Mouse (Mus musculus) kidney, embryonic 15.5 days (tissue): ENCODE data around the gene Gas7. TPM values are rescaled to one million over a fixed set of nuclear protein-coding genes. Genes with fewer than 3 reads are reported as not detected.

Source experiments
- ATAC-seq: fragments of 200-750 bp; cut with Nextera tagmentation; replicated peaks from 2 replicates; pipeline ENCODE4 v1.8.0; 2017; ENCODE audit warnings: moderate TSS enrichment; ENCODE audit not compliant: low FRiP score
- H3K27ac ChIP-seq: fragments of 300-500 bp; sonication (generic); 2 replicates; pipeline ENCODE4 v1.5.1; 2015; ENCODE audit warnings: mild to moderate bottlenecking, inconsistent platforms
- H3K27me3 ChIP-seq: fragments of 300-500 bp; sonication (generic); 2 replicates; pipeline ENCODE4 v1.6.1; 2015; ENCODE audit warnings: inconsistent platforms
- H3K36me3 ChIP-seq: fragments of 300-500 bp; sonication (generic); 2 replicates; pipeline ENCODE4 v1.6.1; 2015; ENCODE audit warnings: inconsistent platforms
- H3K4me1 ChIP-seq: fragments of 300-500 bp; sonication (generic); 2 replicates; pipeline ENCODE4 v1.6.1; 2015; ENCODE audit warnings: inconsistent platforms
- H3K4me2 ChIP-seq: fragments of 300-500 bp; sonication (generic); 2 replicates; pipeline ENCODE4 v1.6.1; 2015; ENCODE audit warnings: moderate library complexity, mild to moderate bottlenecking, inconsistent platforms
- H3K4me3 ChIP-seq: fragments of 300-500 bp; sonication (generic); replicated peaks from 2 replicates; pipeline ENCODE4 v1.5.1; 2015; ENCODE audit warnings: mild to moderate bottlenecking, inconsistent platforms
- H3K9ac ChIP-seq: fragments of 300-500 bp; sonication (generic); 2 replicates; pipeline ENCODE4 v1.6.1; 2015; ENCODE audit warnings: mild to moderate bottlenecking, inconsistent platforms
- H3K9me3 ChIP-seq: fragments of 300-500 bp; sonication (generic); replicated peaks from 2 replicates; pipeline ENCODE4 v1.6.1; 2016; ENCODE audit warnings: inconsistent platforms
- WGBS: fragments of 180-500 bp; shearing (Covaris S2); methylation state at CpG from one replicate; pipeline ENCODE4 v1.1.7; 2015; ENCODE audit warnings: mixed read lengths; 5-methylcytosine and 5-hydroxymethylcytosine counted together
- polyA plus RNA-seq: library from polyadenylated mRNA; unstranded; fragments of >200 nt; fragmentation: Nextera tagmentation; extraction: Ambion mirVana; gene quantifications from 2 replicates; pipeline ENCODE4 v1.2.1, GENCODE M21; 2015

Gene Gas7
- polyA plus RNA-seq, 1 experiment from 2014 or later: 12.9 TPM

- ATAC-seq: 0 out of 2 replicates have a peak, but pooled peaks have one; percentile 29
- H3K9me3 ChIP-seq: no peaks in the 10 kb centered on the region
- H3K4me2 ChIP-seq: no peak overlapping the region
- H3K36me3 ChIP-seq: no peaks in the 10 kb centered on the region
- no peak overlapping the region for H3K9ac ChIP-seq
- no peaks in the 10 kb centered on the region for H3K27me3 ChIP-seq
- H3K27ac ChIP-seq: peak overlapping the region; percentile 72
- 22% methylated on average over 11 of the region's 11 CpGs for WGBS
- H3K4me3 ChIP-seq: no peak overlapping the region
- peaks cover 32% of the 10 kb centered on the region for H3K4me1 ChIP-seq
Observed at GRCm38 (mm10) chr11:67544656-67545432, 89.6 kb downstream of the Gas7 start.

GRCm38 (mm10) chr11:67546582-67546981 lies 91.3 kb downstream of the Gas7 start:
- H3K9ac ChIP-seq: no peak overlapping the region
- no peak overlapping the region for H3K4me2 ChIP-seq
- H3K27me3 ChIP-seq: no peaks in the 10 kb centered on the region
- H3K9me3 ChIP-seq: no peaks in the 10 kb centered on the region
- no peaks in the 10 kb centered on the region for H3K36me3 ChIP-seq
- H3K27ac ChIP-seq: peak overlapping the region; percentile 75
- peaks cover 38% of the 10 kb centered on the region for H3K4me1 ChIP-seq
- no peak overlapping the region for H3K4me3 ChIP-seq
- WGBS: 12% methylated on average over 5 of the region's 5 CpGs
- ATAC-seq: peak; percentile 31; the same call in 1 of the 2 replicates

GRCm38 (mm10) chr11:67549306-67549705 lies 94.1 kb downstream of the Gas7 start:
- WGBS: 89% methylated on average over 4 of the region's 4 CpGs
- Histone ChIP-seq H3K9ac (no peak overlapping the region), H3K27me3 (no peaks in the 10 kb centered on the region), H3K27ac (no peak overlapping the region), H3K36me3 (no peaks in the 10 kb centered on the region), H3K4me1 (peaks cover 37% of the 10 kb centered on the region), H3K4me2 (no peak overlapping the region), H3K4me3 (no peak overlapping the region), H3K9me3 (no peaks in the 10 kb centered on the region)
- 0 out of 2 replicates have a peak, but pooled peaks have one; percentile 33 for ATAC-seq

- H3K4me3 ChIP-seq: no peak overlapping the region
- H3K4me2 ChIP-seq: no peak overlapping the region
- no peak overlapping the region for H3K27ac ChIP-seq
- no peak overlapping the region for H3K9ac ChIP-seq
- peaks cover 31% of the 10 kb centered on the region for H3K4me1 ChIP-seq
- H3K9me3 ChIP-seq: no peaks in the 10 kb centered on the region
- WGBS: 51% methylated on average over 13 of the region's 13 CpGs
- no peaks in the 10 kb centered on the region for H3K27me3 ChIP-seq
- H3K36me3 ChIP-seq: no peaks in the 10 kb centered on the region
- ATAC-seq: 0 out of 2 replicates have a peak, but pooled peaks have one; percentile 43
Observed at GRCm38 (mm10) chr11:67549762-67550488, 94.7 kb downstream of the Gas7 start.

- no peak overlapping the region for H3K9ac ChIP-seq
- ATAC-seq: no peak
- H3K4me2 ChIP-seq: no peak overlapping the region
- no peaks in the 10 kb centered on the region for H3K9me3 ChIP-seq
- H3K27ac ChIP-seq: no peak overlapping the region
- 92% methylated on average over 8 of the region's 8 CpGs for WGBS
- no peaks in the 10 kb centered on the region for H3K36me3 ChIP-seq
- peaks cover 21% of the 10 kb centered on the region; the same call in 1 of the 2 replicates for H3K4me1 ChIP-seq
- no peaks in the 10 kb centered on the region for H3K27me3 ChIP-seq
- H3K4me3 ChIP-seq: no peak overlapping the region
Observed at GRCm38 (mm10) chr11:67552400-67552799, 97.2 kb downstream of the Gas7 start.

GRCm38 (mm10) chr11:67554276-67554675 lies 99.0 kb downstream of the Gas7 start:
- no peak overlapping the region for H3K4me2 ChIP-seq
- no peaks in the 10 kb centered on the region for H3K9me3 ChIP-seq
- H3K36me3 ChIP-seq: no peaks in the 10 kb centered on the region
- WGBS: 83% methylated on average over 6 of the region's 6 CpGs
- no peaks in the 10 kb centered on the region for H3K27me3 ChIP-seq
- no peak overlapping the region for H3K9ac ChIP-seq
- H3K27ac ChIP-seq: no peak overlapping the region
- H3K4me1 ChIP-seq: peaks cover 32% of the 10 kb centered on the region
- no peak for ATAC-seq
- no peak overlapping the region for H3K4me3 ChIP-seq

GRCm38 (mm10) chr11:67556360-67556759 lies 101.1 kb downstream of the Gas7 start:
- Histone ChIP-seq H3K4me2 (no peak overlapping the region), H3K27me3 (no peaks in the 10 kb centered on the region), H3K4me3 (no peak overlapping the region), H3K27ac (no peak overlapping the region), H3K36me3 (no peaks in the 10 kb centered on the region), H3K4me1 (peaks cover 28% of the 10 kb centered on the region), H3K9ac (no peak overlapping the region), H3K9me3 (no peaks in the 10 kb centered on the region)
- 75% methylated on average over 3 of the region's 3 CpGs for WGBS
- no peak for ATAC-seq

GRCm38 (mm10) chr11:67558772-67559448 lies 103.7 kb downstream of the Gas7 start:
- H3K27ac ChIP-seq: peak overlapping the region; percentile 59
- no peaks in the 10 kb centered on the region for H3K9me3 ChIP-seq
- ATAC-seq: peak; percentile 70
- no peaks in the 10 kb centered on the region for H3K36me3 ChIP-seq
- H3K27me3 ChIP-seq: no peaks in the 10 kb centered on the region
- H3K4me1 ChIP-seq: peaks cover 41% of the 10 kb centered on the region
- no peak overlapping the region for H3K4me3 ChIP-seq
- H3K9ac ChIP-seq: no peak overlapping the region
- 24% methylated on average over 9 of the region's 9 CpGs for WGBS
- no peak overlapping the region for H3K4me2 ChIP-seq

GRCm38 (mm10) chr11:67559522-67559921 lies 104.3 kb downstream of the Gas7 start:
- H3K4me2 ChIP-seq: no peak overlapping the region
- WGBS: 75% methylated on average over 5 of the region's 5 CpGs

GRCm38 (mm10) chr11:67561631-67562030 lies 106.4 kb downstream of the Gas7 start:
- 79% methylated on average over 4 of the region's 4 CpGs for WGBS
- Histone ChIP-seq H3K36me3 (no peaks in the 10 kb centered on the region), H3K9me3 (no peaks in the 10 kb centered on the region), H3K27ac (no peak overlapping the region), H3K9ac (no peak overlapping the region), H3K27me3 (no peaks in the 10 kb centered on the region), H3K4me1 (peaks cover 36% of the 10 kb centered on the region), H3K4me2 (no peak overlapping the region), H3K4me3 (no peak overlapping the region)
- no peak for ATAC-seq

More at GRCm38 (mm10) chr11:67559522-67559921, 104.3 kb downstream of the Gas7 start:
- no peaks in the 10 kb centered on the region for H3K36me3 ChIP-seq
- peaks cover 41% of the 10 kb centered on the region for H3K4me1 ChIP-seq
- no peak overlapping the region for H3K9ac ChIP-seq
- peak overlapping the region; percentile 28 for H3K27ac ChIP-seq
- no peaks in the 10 kb centered on the region for H3K27me3 ChIP-seq
- no peak overlapping the region for H3K4me3 ChIP-seq
- no peaks in the 10 kb centered on the region for H3K9me3 ChIP-seq
- no peak for ATAC-seq

- H3K4me2 ChIP-seq: no peak overlapping the region
- no peak for ATAC-seq
- no peaks in the 10 kb centered on the region for H3K9me3 ChIP-seq
- H3K27ac ChIP-seq: no peak overlapping the region
- peaks cover 33% of the 10 kb centered on the region for H3K4me1 ChIP-seq
- no peak overlapping the region for H3K9ac ChIP-seq
- no peaks in the 10 kb centered on the region for H3K27me3 ChIP-seq
- H3K4me3 ChIP-seq: no peak overlapping the region
- no peaks in the 10 kb centered on the region for H3K36me3 ChIP-seq
- 46% methylated on average over 5 of the region's 5 CpGs for WGBS
Observed at GRCm38 (mm10) chr11:67563141-67563540, 107.9 kb downstream of the Gas7 start.
